Mouse (Mus musculus) ovary, adult 2 months (tissue): ENCODE measurements around the gene Trpv3. TPM values are rescaled to one million over a fixed set of nuclear protein-coding genes. Genes with fewer than 3 reads are reported as not detected.

ENCODE experiments used
- polyA plus RNA-seq: library from polyadenylated mRNA; depleted of rRNA; stranded (reverse); fragments of >200 nt; gene quantifications from 2 replicates; pipeline ENCODE4 v1.2.3, GENCODE M21; 2012; rRNA removed

Gene Trpv3
- polyA plus RNA-seq: 0.10 and 0.15 TPM in 2 replicates

GRCm38 (mm10) chr11:73267267-73267666, at the start of gene Trpv3:
Gene Trpv3 (plus strand): TSS chr11:73267388.

GRCm38 (mm10) chr11:73233992-73234391, 33.2 kb upstream of the Trpv3 start, which contains the start of gene Trpv1:
Gene Trpv1 (plus strand): TSS chr11:73234292.

GRCm38 (mm10) chr11:73329442-73329841, 62.3 kb downstream of the Trpv3 start, which contains the start of the genes Aspa, Gm49340 and Spata22:
Gene Aspa (minus strand): TSS chr11:73329596.
Gene Gm49340 (plus strand): TSS chr11:73329741.
Gene Spata22 (plus strand): TSS chr11:73329741.

Other genes starting within 250 kb of the Trpv3 start
- gene Camkk1, start 248.4 kb upstream of the Trpv3 start, polyA plus RNA-seq: 3.4 and 4.3 TPM in 2 replicates
- gene Ncbp3, start 219.6 kb upstream of the Trpv3 start, polyA plus RNA-seq: 1.9 and 2.2 TPM in 2 replicates
- gene Itgae, start 176.8 kb upstream of the Trpv3 start, polyA plus RNA-seq: 0.92 and 1.4 TPM in 2 replicates
- 2.2 and 2.8 TPM in 2 replicates for gene Haspin, start 129.1 kb upstream of the Trpv3 start, polyA plus RNA-seq
- gene P2rx5, start 107.0 kb upstream of the Trpv3 start, polyA plus RNA-seq: 0.21 and 0.32 TPM in 2 replicates
- gene Emc6, start 90.4 kb upstream of the Trpv3 start, polyA plus RNA-seq: 55.3 and 70.3 TPM in 2 replicates
- 90.1 and 96.1 TPM in 2 replicates for gene Tax1bp3, start 90.3 kb upstream of the Trpv3 start, polyA plus RNA-seq
- gene Ctns, start 68.3 kb upstream of the Trpv3 start, polyA plus RNA-seq: 11.5 and 15.8 TPM in 2 replicates
- 3.8 and 4.0 TPM in 2 replicates for gene Shpk, start 67.9 kb upstream of the Trpv3 start, polyA plus RNA-seq
- 0.46 and 0.55 TPM in 2 replicates for gene Trpv1, start 33.1 kb upstream of the Trpv3 start, polyA plus RNA-seq
- 0.18 and 0.49 TPM in 2 replicates for gene Aspa, start 62.2 kb downstream of the Trpv3 start, polyA plus RNA-seq
- gene Gm49340, start 62.4 kb downstream of the Trpv3 start, polyA plus RNA-seq: not detected in 2 replicates
- not detected in 2 replicates for gene Spata22, start 62.4 kb downstream of the Trpv3 start, polyA plus RNA-seq
- gene Olfr20, start 83.4 kb downstream of the Trpv3 start, polyA plus RNA-seq: 0.15 TPM in 1 of 2 replicates, not detected in the other
- not detected in 2 replicates for gene Olfr376, start 103.9 kb downstream of the Trpv3 start, polyA plus RNA-seq
- not detected in 2 replicates for gene Olfr1, start 132.2 kb downstream of the Trpv3 start, polyA plus RNA-seq
- gene Olfr378, start 161.1 kb downstream of the Trpv3 start, polyA plus RNA-seq: not detected in 2 replicates
- not detected in 2 replicates for gene Olfr380, start 190.1 kb downstream of the Trpv3 start, polyA plus RNA-seq
- gene Olfr381, start 224.2 kb downstream of the Trpv3 start, polyA plus RNA-seq: not detected in 2 replicates
- not detected in 2 replicates for gene Olfr382, start 249.8 kb downstream of the Trpv3 start, polyA plus RNA-seq